Mouse (Mus musculus): Measurements from ENCODE around the gene Sfpq. TPM values are rescaled to one million over a fixed set of nuclear protein-coding genes. Genes with fewer than 3 reads are reported as not detected.
"Not testable (repeated sequence)": the region's sequence is repeated elsewhere in the genome, so short reads cannot be mapped to it uniquely, and the experiment has no call there.

Gene Sfpq
- 22.3 and 24.1 TPM in 2 replicates for polyA plus RNA-seq (2012; rRNA removed)

- Histone ChIP-seq H3K27ac (ENCODE audit: insufficient read depth, low read depth, low read length) (peak within 1 kb of the TSS; percentile 98), H3K4me1 (ENCODE audit: control insufficient read depth, insufficient read depth, low read length) (peaks cover 2% of the 10 kb centered on the region), H3K36me3 (ENCODE audit: control insufficient read depth, insufficient read depth, low read length) (peaks cover 7% of the 10 kb centered on the region), H3K4me3 (ENCODE audit: insufficient read depth, low read depth, low read length) (peak within 1 kb of the TSS; percentile 72), H3K27me3 (replicated peaks; ENCODE audit: control insufficient read depth, insufficient read depth, low read length) (no peaks in the 10 kb centered on the region)
- DNase-seq = peak; percentile 99
- TF ChIP-seq POLR2A (IDR thresholded peaks at IDR 0.05; ENCODE audit: low read depth, low read length) (peak; percentile 99), CTCF (conservative IDR thresholded peaks at IDR 0.05; ENCODE audit: insufficient read depth, insufficient read length, low read depth, low read length) (no peak)
- WGBS = under 1% methylated on average over 82 of the region's 87 CpGs
Measured at GRCm38 (mm10) chr4:127021151-127021945, at the start of gene Sfpq. Sfpq (plus strand) TSS chr4:127021324.

GRCm38 (mm10) chr4:126977467-126977866 is 43.7 kb upstream of the Sfpq start:
- Histone ChIP-seq H3K27me3 (replicated peaks; ENCODE audit: control insufficient read depth, insufficient read depth, low read length) (no peaks in the 10 kb centered on the region), H3K27ac (ENCODE audit: insufficient read depth, low read depth, low read length) (no peak overlapping the region), H3K36me3 (ENCODE audit: control insufficient read depth, insufficient read depth, low read length) (no peaks in the 10 kb centered on the region), H3K4me3 (ENCODE audit: insufficient read depth, low read depth, low read length) (no peak overlapping the region), H3K4me1 (ENCODE audit: control insufficient read depth, insufficient read depth, low read length) (no peaks in the 10 kb centered on the region)
- peak; percentile 72 for DNase-seq
- TF ChIP-seq CTCF (conservative IDR thresholded peaks at IDR 0.05; ENCODE audit: insufficient read depth, insufficient read length, low read depth, low read length) (peak; percentile 52), POLR2A (IDR thresholded peaks at IDR 0.05; ENCODE audit: low read depth, low read length) (no peak)

GRCm38 (mm10) chr4:126978706-126979105 is 42.4 kb upstream of the Sfpq start:
- Histone ChIP-seq H3K27ac (ENCODE audit: insufficient read depth, low read depth, low read length) (no peak overlapping the region), H3K36me3 (ENCODE audit: control insufficient read depth, insufficient read depth, low read length) (no peaks in the 10 kb centered on the region), H3K27me3 (replicated peaks; ENCODE audit: control insufficient read depth, insufficient read depth, low read length) (no peaks in the 10 kb centered on the region), H3K4me1 (ENCODE audit: control insufficient read depth, insufficient read depth, low read length) (no peaks in the 10 kb centered on the region), H3K4me3 (ENCODE audit: insufficient read depth, low read depth, low read length) (no peak overlapping the region)
- DNase-seq = no peak
- no peak for TF ChIP-seq POLR2A (IDR thresholded peaks at IDR 0.05; ENCODE audit: low read depth, low read length)
- TF ChIP-seq CTCF (conservative IDR thresholded peaks at IDR 0.05; ENCODE audit: insufficient read depth, insufficient read length, low read depth, low read length) = no peak
- 81% methylated on average over 3 of the region's 3 CpGs for WGBS

- no peak for DNase-seq
- no peak overlapping the region for H3K27ac ChIP-seq (ENCODE audit: insufficient read depth, low read depth, low read length)
- TF ChIP-seq CTCF (conservative IDR thresholded peaks at IDR 0.05; ENCODE audit: insufficient read depth, insufficient read length, low read depth, low read length) = no peak
- no peak for TF ChIP-seq POLR2A (IDR thresholded peaks at IDR 0.05; ENCODE audit: low read depth, low read length)
- no peak overlapping the region for H3K4me3 ChIP-seq (ENCODE audit: insufficient read depth, low read depth, low read length)
- H3K36me3 ChIP-seq (ENCODE audit: control insufficient read depth, insufficient read depth, low read length) = no peaks in the 10 kb centered on the region
- no peaks in the 10 kb centered on the region for H3K4me1 ChIP-seq (ENCODE audit: control insufficient read depth, insufficient read depth, low read length)
- no peaks in the 10 kb centered on the region for H3K27me3 ChIP-seq (replicated peaks; ENCODE audit: control insufficient read depth, insufficient read depth, low read length)
- 70% methylated on average over 3 of the region's 3 CpGs for WGBS
Measured at GRCm38 (mm10) chr4:126983321-126983720, 37.8 kb upstream of the Sfpq start.

- not testable (repeated sequence) for H3K4me1 ChIP-seq (ENCODE audit: control insufficient read depth, insufficient read depth, low read length); H3K27me3 ChIP-seq (replicated peaks; ENCODE audit: control insufficient read depth, insufficient read depth, low read length); H3K36me3 ChIP-seq (ENCODE audit: control insufficient read depth, insufficient read depth, low read length); H3K27ac ChIP-seq (ENCODE audit: insufficient read depth, low read depth, low read length); DNase-seq; H3K4me3 ChIP-seq (ENCODE audit: insufficient read depth, low read depth, low read length)
- 83% methylated on average over 13 of the region's 13 CpGs for WGBS
Measured at GRCm38 (mm10) chr4:126983736-126984525, 37.2 kb upstream of the Sfpq start.

GRCm38 (mm10) chr4:126986768-126987167 is 34.4 kb upstream of the Sfpq start:
- no peaks in the 10 kb centered on the region for H3K4me1 ChIP-seq (ENCODE audit: control insufficient read depth, insufficient read depth, low read length)
- peak; percentile 22 for DNase-seq
- no peak overlapping the region for H3K27ac ChIP-seq (ENCODE audit: insufficient read depth, low read depth, low read length)
- no peak for TF ChIP-seq POLR2A (IDR thresholded peaks at IDR 0.05; ENCODE audit: low read depth, low read length)
- TF ChIP-seq CTCF (conservative IDR thresholded peaks at IDR 0.05; ENCODE audit: insufficient read depth, insufficient read length, low read depth, low read length) = no peak
- no peak overlapping the region for H3K4me3 ChIP-seq (ENCODE audit: insufficient read depth, low read depth, low read length)
- H3K27me3 ChIP-seq (replicated peaks; ENCODE audit: control insufficient read depth, insufficient read depth, low read length) = no peaks in the 10 kb centered on the region
- H3K36me3 ChIP-seq (ENCODE audit: control insufficient read depth, insufficient read depth, low read length) = no peaks in the 10 kb centered on the region
- WGBS = 65% methylated on average over 5 of the region's 5 CpGs

- H3K4me3 ChIP-seq (ENCODE audit: insufficient read depth, low read depth, low read length) = no peak overlapping the region
- WGBS = 56% methylated on average over 4 of the region's 4 CpGs
- H3K27me3 ChIP-seq (replicated peaks; ENCODE audit: control insufficient read depth, insufficient read depth, low read length) = no peaks in the 10 kb centered on the region
- DNase-seq = peak; percentile 47
- no peak overlapping the region for H3K27ac ChIP-seq (ENCODE audit: insufficient read depth, low read depth, low read length)
- H3K4me1 ChIP-seq (ENCODE audit: control insufficient read depth, insufficient read depth, low read length) = no peaks in the 10 kb centered on the region
- no peaks in the 10 kb centered on the region for H3K36me3 ChIP-seq (ENCODE audit: control insufficient read depth, insufficient read depth, low read length)
- TF ChIP-seq POLR2A (IDR thresholded peaks at IDR 0.05; ENCODE audit: low read depth, low read length) = no peak
- no peak for TF ChIP-seq CTCF (conservative IDR thresholded peaks at IDR 0.05; ENCODE audit: insufficient read depth, insufficient read length, low read depth, low read length)
Measured at GRCm38 (mm10) chr4:126988503-126988902, 32.6 kb upstream of the Sfpq start.
